Mouse (Mus musculus) small intestine, adult 2 months (tissue): Measurements from ENCODE around the gene Hgf. TPM values are rescaled to one million over a fixed set of nuclear protein-coding genes. Genes with fewer than 3 reads are reported as not detected.

Experiments
- H3K27ac ChIP-seq: fragments of 200-500 bp; 2 replicates; pipeline ENCODE4 v1.5.1; 2012; ENCODE audit warnings: low read depth, low read length, control low read depth, inconsistent platforms; ENCODE audit not compliant: insufficient read depth
- H3K27me3 ChIP-seq: fragments of 200-500 bp; 2 replicates; pipeline ENCODE4 v1.6.1; 2012; ENCODE audit warnings: mild to moderate bottlenecking, moderate library complexity, low read length, inconsistent platforms; ENCODE audit not compliant: control insufficient read depth, insufficient read depth
- H3K36me3 ChIP-seq: fragments of 200-500 bp; 2 replicates; pipeline ENCODE4 v1.6.1; 2012; ENCODE audit warnings: mild to moderate bottlenecking, low read length, control low read depth, inconsistent platforms; ENCODE audit not compliant: control insufficient read depth, insufficient read depth
- H3K4me1 ChIP-seq: fragments of 200-500 bp; 2 replicates; pipeline ENCODE4 v1.6.1; 2012; ENCODE audit warnings: low read length, inconsistent platforms, mixed read lengths; ENCODE audit not compliant: control insufficient read depth, insufficient read depth, insufficient read length
- H3K4me3 ChIP-seq: fragments of 200-500 bp; 2 replicates; pipeline ENCODE4 v1.5.1; 2012; ENCODE audit warnings: low read depth, mild to moderate bottlenecking, control low read depth, inconsistent platforms, low read length, moderate library complexity
- CTCF ChIP-seq: fragments of 200-500 bp; IDR thresholded peaks from 2 replicates; pipeline ENCODE4 v1.5.1; 2012; ENCODE audit warnings: low read depth, mild to moderate bottlenecking, control low read depth, inconsistent platforms, low read length, moderate library complexity, mixed read lengths; ENCODE audit not compliant: insufficient replicate concordance, insufficient read length; ENCODE audit errors: extremely low read depth
- POLR2A ChIP-seq: fragments of 200-500 bp; IDR thresholded peaks from 2 replicates; pipeline ENCODE4 v1.6.1; 2012; ENCODE audit warnings: low read depth, mild to moderate bottlenecking, control low read depth, inconsistent platforms, low read length, moderate library complexity
- WGBS: fragments of 180-500 bp; shearing (Covaris S2); methylation state at CpG from one replicate; pipeline ENCODE4 v1.1.7; 2018; 5-methylcytosine and 5-hydroxymethylcytosine counted together
- polyA plus RNA-seq: library from polyadenylated mRNA; depleted of rRNA; stranded (reverse); fragments of >200 nt; gene quantifications from 2 replicates; pipeline ENCODE4 v1.2.3, GENCODE M21; 2012; rRNA removed

Gene Hgf
- polyA plus RNA-seq: 0.27 and 0.33 TPM in 2 replicates

DNA sequence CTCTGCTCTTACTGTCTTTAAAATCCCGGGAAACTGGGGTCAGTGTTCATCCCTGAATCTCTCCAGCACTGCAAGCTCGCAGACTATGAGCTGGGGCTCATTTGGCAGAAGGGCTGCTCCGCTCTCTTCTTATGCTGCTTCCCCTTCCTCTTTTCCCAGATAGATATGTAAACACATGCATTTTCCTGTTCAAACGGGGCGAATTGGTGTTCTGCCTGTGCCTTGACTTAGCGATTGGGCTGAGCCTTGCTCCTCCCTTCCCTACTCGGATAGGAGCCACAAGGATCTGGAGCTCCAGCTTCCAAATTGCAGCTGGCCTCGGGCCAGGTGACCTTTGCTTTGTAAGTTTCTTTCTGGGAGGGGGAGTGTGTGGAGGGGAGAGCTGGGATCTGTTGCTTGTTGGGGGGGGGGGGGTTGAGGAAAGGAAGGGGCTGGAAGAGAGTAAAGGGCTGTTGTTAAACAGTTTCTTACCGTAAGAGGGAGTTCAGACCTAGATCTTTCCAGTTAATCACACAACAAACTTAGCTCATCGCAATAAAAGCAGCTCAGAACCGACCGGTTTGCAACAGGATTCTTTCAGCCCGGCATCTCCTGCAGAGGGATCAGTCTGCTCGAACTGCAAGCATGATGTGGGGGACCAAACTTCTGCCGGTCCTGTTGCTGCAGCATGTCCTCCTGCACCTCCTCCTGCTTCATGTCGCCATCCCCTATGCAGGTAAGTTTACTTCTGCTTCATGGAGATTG is at the start of gene Hgf:
TSS of gene Hgf (plus strand) at position 192 of the 744 bp plus-strand sequence.
- H3K27me3 ChIP-seq: no peaks in the 10 kb centered on the region
- 2% methylated on average over 16 of the region's 16 CpGs for WGBS
- peaks cover 4% of the 10 kb centered on the region; the same call in 1 of the 2 replicates for H3K4me1 ChIP-seq
- TF ChIP-seq POLR2A (no peak), CTCF (no peak)
- H3K27ac ChIP-seq: peak within 1 kb of the TSS; percentile 42
- no peaks in the 10 kb centered on the region for H3K36me3 ChIP-seq
- peak within 1 kb of the TSS; percentile 60 for H3K4me3 ChIP-seq

DNA sequence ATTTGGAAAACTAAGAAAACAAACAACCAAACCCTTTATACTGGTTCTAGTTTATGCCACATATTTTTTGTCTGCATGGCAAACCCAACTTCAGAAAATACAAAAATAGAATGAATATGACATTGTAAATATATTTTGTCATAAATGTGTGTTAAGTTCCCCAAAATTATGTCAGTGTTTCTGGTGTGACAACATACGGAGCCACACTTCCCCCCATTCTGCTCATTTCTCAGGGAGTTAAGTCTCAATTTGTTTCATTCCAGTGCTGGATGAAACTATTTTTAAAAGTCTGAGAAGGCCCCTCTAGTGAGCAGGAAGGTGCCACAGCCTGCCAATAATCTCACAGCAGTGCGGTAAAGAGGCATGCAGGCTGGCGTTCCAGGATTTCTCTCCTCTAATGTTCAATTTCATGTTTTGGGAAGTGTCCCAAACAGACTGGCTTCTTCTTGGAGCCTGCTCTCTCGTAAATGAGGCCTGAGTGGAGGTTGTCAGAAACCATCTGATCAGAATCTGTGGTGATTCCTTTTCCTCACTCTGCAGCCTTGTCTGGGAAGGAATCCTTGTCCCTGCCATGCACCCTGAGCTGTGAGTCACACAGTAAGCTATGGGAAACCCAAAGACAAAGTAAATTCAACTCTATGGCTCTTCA is 46.5 kb upstream of the Hgf start:
- Histone ChIP-seq H3K4me3 (no peak overlapping the region), H3K27me3 (no peaks in the 10 kb centered on the region), H3K4me1 (no peaks in the 10 kb centered on the region), H3K36me3 (no peaks in the 10 kb centered on the region), H3K27ac (no peak overlapping the region)
- no peak for TF ChIP-seq CTCF
- no peak for TF ChIP-seq POLR2A
- WGBS: 75% methylated on average over 4 of the region's 4 CpGs

- WGBS: 83% methylated on average over 3 of the region's 3 CpGs
- no peak for TF ChIP-seq CTCF
- no peak for TF ChIP-seq POLR2A
- no peaks in the 10 kb centered on the region for H3K27me3 ChIP-seq
- no peak overlapping the region for H3K4me3 ChIP-seq
- no peaks in the 10 kb centered on the region for H3K36me3 ChIP-seq
- H3K27ac ChIP-seq: no peak overlapping the region
- H3K4me1 ChIP-seq: no peaks in the 10 kb centered on the region
Measured at GRCm38 (mm10) chr5:16531619-16532277, 21.5 kb upstream of the Hgf start.

GRCm38 (mm10) chr5:16538067-16538466 is 15.2 kb upstream of the Hgf start:
- no peaks in the 10 kb centered on the region for H3K4me1 ChIP-seq
- 65% methylated on average over 2 of the region's 2 CpGs for WGBS
- H3K27ac ChIP-seq: no peak overlapping the region
- H3K36me3 ChIP-seq: no peaks in the 10 kb centered on the region
- no peaks in the 10 kb centered on the region for H3K27me3 ChIP-seq
- TF ChIP-seq CTCF (no peak), POLR2A (no peak)
- no peak overlapping the region for H3K4me3 ChIP-seq

GRCm38 (mm10) chr5:16541561-16542116 is 11.7 kb upstream of the Hgf start:
- TF ChIP-seq CTCF (no peak), POLR2A (no peak)
- H3K27me3 ChIP-seq: no peaks in the 10 kb centered on the region
- H3K27ac ChIP-seq: no peak overlapping the region
- no peaks in the 10 kb centered on the region for H3K4me1 ChIP-seq
- H3K4me3 ChIP-seq: no peak overlapping the region
- H3K36me3 ChIP-seq: no peaks in the 10 kb centered on the region
- 14% methylated on average over 2 of the region's 2 CpGs for WGBS

- H3K36me3 ChIP-seq: no peaks in the 10 kb centered on the region
- H3K4me1 ChIP-seq: no peaks in the 10 kb centered on the region; the same call in 1 of the 2 replicates
- no peak overlapping the region for H3K27ac ChIP-seq
- TF ChIP-seq POLR2A: no peak
- no peak for TF ChIP-seq CTCF
- H3K27me3 ChIP-seq: no peaks in the 10 kb centered on the region
- no peak overlapping the region for H3K4me3 ChIP-seq
- WGBS: 83% methylated on average over 3 of the region's 3 CpGs
Measured at GRCm38 (mm10) chr5:16547490-16547889, 5.8 kb upstream of the Hgf start.
